Mouse (Mus musculus): ENCODE data around the gene Cald1. TPM values are rescaled to one million over a fixed set of nuclear protein-coding genes. Genes with fewer than 3 reads are reported as not detected.

Cald1 gene
- polyA plus RNA-seq (2012), result 0.26 and 0.63 TPM in 2 replicates

GRCm38 (mm10) chr6:34598121-34599065 lies at the start of gene Cald1:
TSS of gene Cald1 (plus strand) at chr6:34598500.
- Histone ChIP-seq H3K36me3 (ENCODE audit: control insufficient read depth) (no peaks in the 10 kb centered on the region), H3K4me3 (replicated peaks) (no peak within 1 kb of the TSS), H3K27me3 (ENCODE audit: control insufficient read depth) (peaks cover 10% of the 10 kb centered on the region), H3K9me3 (ENCODE audit: control insufficient read depth, low read length) (no peaks in the 10 kb centered on the region), H3K4me1 (ENCODE audit: control insufficient read depth) (no peaks in the 10 kb centered on the region)
- TF ChIP-seq TAL1 (IDR thresholded peaks at IDR 0.05; ENCODE audit: low read length) (no peak), GATA1 (IDR thresholded peaks at IDR 0.05; ENCODE audit: low read length) (no peak)

GRCm38 (mm10) chr6:34549017-34549416 lies 49.3 kb upstream of the Cald1 start:
- no peak for TF ChIP-seq TAL1 (IDR thresholded peaks at IDR 0.05; ENCODE audit: low read length)
- TF ChIP-seq GATA1 (IDR thresholded peaks at IDR 0.05; ENCODE audit: low read length), result no peak

GRCm38 (mm10) chr6:34552489-34553157 lies 45.7 kb upstream of the Cald1 start:
- H3K4me3 ChIP-seq (replicated peaks), result no peak overlapping the region
- H3K36me3 ChIP-seq (ENCODE audit: control insufficient read depth), result no peaks in the 10 kb centered on the region
- no peaks in the 10 kb centered on the region; the same call in 1 of the 2 replicates for H3K4me1 ChIP-seq (ENCODE audit: control insufficient read depth)
- no peaks in the 10 kb centered on the region for H3K9me3 ChIP-seq (ENCODE audit: control insufficient read depth, low read length)
- no peaks in the 10 kb centered on the region for H3K27me3 ChIP-seq (ENCODE audit: control insufficient read depth)
- TF ChIP-seq TAL1 (IDR thresholded peaks at IDR 0.05; ENCODE audit: low read length) (no peak), GATA1 (IDR thresholded peaks at IDR 0.05; ENCODE audit: low read length) (no peak)

More at GRCm38 (mm10) chr6:34549017-34549416, 49.3 kb upstream of the Cald1 start:
- Histone ChIP-seq H3K4me3 (replicated peaks) (no peak overlapping the region), H3K4me1 (ENCODE audit: control insufficient read depth) (no peaks in the 10 kb centered on the region; the same call in 1 of the 2 replicates), H3K9me3 (ENCODE audit: control insufficient read depth, low read length) (no peaks in the 10 kb centered on the region), H3K27me3 (ENCODE audit: control insufficient read depth) (peaks cover 3% of the 10 kb centered on the region; the same call in 1 of the 2 replicates), H3K36me3 (ENCODE audit: control insufficient read depth) (no peaks in the 10 kb centered on the region)

GRCm38 (mm10) chr6:34554291-34554997 lies 43.9 kb upstream of the Cald1 start:
- TF ChIP-seq TAL1 (IDR thresholded peaks at IDR 0.05; ENCODE audit: low read length), result no peak
- no peak for TF ChIP-seq GATA1 (IDR thresholded peaks at IDR 0.05; ENCODE audit: low read length)
- H3K36me3 ChIP-seq (ENCODE audit: control insufficient read depth), result no peaks in the 10 kb centered on the region
- no peaks in the 10 kb centered on the region for H3K9me3 ChIP-seq (ENCODE audit: control insufficient read depth, low read length)
- H3K27me3 ChIP-seq (ENCODE audit: control insufficient read depth), result no peaks in the 10 kb centered on the region
- H3K4me3 ChIP-seq (replicated peaks), result no peak overlapping the region
- H3K4me1 ChIP-seq (ENCODE audit: control insufficient read depth), result no peaks in the 10 kb centered on the region

- Histone ChIP-seq H3K27me3 (ENCODE audit: control insufficient read depth) (no peaks in the 10 kb centered on the region), H3K4me3 (replicated peaks) (no peak overlapping the region), H3K36me3 (ENCODE audit: control insufficient read depth) (no peaks in the 10 kb centered on the region), H3K9me3 (ENCODE audit: control insufficient read depth, low read length) (no peaks in the 10 kb centered on the region), H3K4me1 (ENCODE audit: control insufficient read depth) (no peaks in the 10 kb centered on the region)
- no peak for TF ChIP-seq TAL1 (IDR thresholded peaks at IDR 0.05; ENCODE audit: low read length)
- TF ChIP-seq GATA1 (IDR thresholded peaks at IDR 0.05; ENCODE audit: low read length), result no peak
Observed at GRCm38 (mm10) chr6:34559521-34559920, 38.8 kb upstream of the Cald1 start.

- Histone ChIP-seq H3K9me3 (ENCODE audit: control insufficient read depth, low read length) (no peaks in the 10 kb centered on the region), H3K36me3 (ENCODE audit: control insufficient read depth) (no peaks in the 10 kb centered on the region), H3K27me3 (ENCODE audit: control insufficient read depth) (no peaks in the 10 kb centered on the region), H3K4me1 (ENCODE audit: control insufficient read depth) (no peaks in the 10 kb centered on the region), H3K4me3 (replicated peaks) (no peak overlapping the region)
- TF ChIP-seq GATA1 (IDR thresholded peaks at IDR 0.05; ENCODE audit: low read length) (no peak), TAL1 (IDR thresholded peaks at IDR 0.05; ENCODE audit: low read length) (no peak)
Observed at GRCm38 (mm10) chr6:34565176-34565880, 33.0 kb upstream of the Cald1 start.

GRCm38 (mm10) chr6:34567298-34567697 lies 31.0 kb upstream of the Cald1 start:
- Histone ChIP-seq H3K36me3 (ENCODE audit: control insufficient read depth) (no peaks in the 10 kb centered on the region), H3K27me3 (ENCODE audit: control insufficient read depth) (no peaks in the 10 kb centered on the region), H3K4me1 (ENCODE audit: control insufficient read depth) (no peaks in the 10 kb centered on the region), H3K4me3 (replicated peaks) (no peak overlapping the region), H3K9me3 (ENCODE audit: control insufficient read depth, low read length) (no peaks in the 10 kb centered on the region)
- TF ChIP-seq TAL1 (IDR thresholded peaks at IDR 0.05; ENCODE audit: low read length) (no peak), GATA1 (IDR thresholded peaks at IDR 0.05; ENCODE audit: low read length) (no peak)

GRCm38 (mm10) chr6:34579504-34580068 lies 18.7 kb upstream of the Cald1 start:
- Histone ChIP-seq H3K36me3 (ENCODE audit: control insufficient read depth) (no peaks in the 10 kb centered on the region), H3K9me3 (ENCODE audit: control insufficient read depth, low read length) (no peaks in the 10 kb centered on the region), H3K4me1 (ENCODE audit: control insufficient read depth) (no peaks in the 10 kb centered on the region), H3K27me3 (ENCODE audit: control insufficient read depth) (no peaks in the 10 kb centered on the region; the same call in 1 of the 2 replicates), H3K4me3 (replicated peaks) (no peak overlapping the region)
- TF ChIP-seq GATA1 (IDR thresholded peaks at IDR 0.05; ENCODE audit: low read length) (no peak), TAL1 (IDR thresholded peaks at IDR 0.05; ENCODE audit: low read length) (no peak)

Measured in erythroblast, embryonic 14.5 days (primary cell).